Mouse (Mus musculus) CD4-positive naive resting alpha-beta T cell, adult 76 days (primary cell): ENCODE measurements around the gene Zfp422. TPM values are rescaled to one million over a fixed set of nuclear protein-coding genes. Genes with fewer than 3 reads are reported as not detected.

Experiments used
- total RNA-seq: library from RNA; stranded (reverse); gene quantifications from one replicate; pipeline ENCODE4 v1.2.4, GENCODE M21; 2023

Zfp422 gene
- 16.4 TPM for total RNA-seq

GRCm38 (mm10) chr6:116628539-116629171, at the start of gene Zfp422:
Zfp422 (minus strand) TSS chr6:116628999.

GRCm38 (mm10) chr6:116673471-116674282, 44.9 kb upstream of the Zfp422 start, which contains the start of gene Rassf4:
Rassf4 (minus strand) TSS chr6:116673952.

GRCm38 (mm10) chr6:116650406-116650805, 21.6 kb upstream of the Zfp422 start, which contains the start of gene Depp1:
Depp1 (plus strand) TSS chr6:116650609.

GRCm38 (mm10) chr6:116584095-116584494, 44.7 kb downstream of the Zfp422 start, which contains the start of gene Olfr215:
Olfr215 (minus strand) TSS chr6:116584195.

Other genes with a start within 250 kb of the Zfp422 start
- 1.6 TPM for gene Alox5, start 167.8 kb downstream of the Zfp422 start, total RNA-seq
- gene Olfr211, start 139.9 kb downstream of the Zfp422 start, total RNA-seq: not detected
- gene Olfr212, start 122.5 kb downstream of the Zfp422 start, total RNA-seq: 0.41 TPM
- gene Olfr213, start 90.5 kb downstream of the Zfp422 start, total RNA-seq: not detected
- 2.7 TPM for gene Gm5580, start 77.9 kb downstream of the Zfp422 start, total RNA-seq
- gene Olfr214, start 74.8 kb downstream of the Zfp422 start, total RNA-seq: not detected
- gene Olfr215, start 44.8 kb downstream of the Zfp422 start, total RNA-seq: not detected
- not detected for gene Depp1, start 21.6 kb upstream of the Zfp422 start, total RNA-seq
- gene Rassf4, start 45.0 kb upstream of the Zfp422 start, total RNA-seq: 5.8 TPM
- gene Tmem72, start 87.9 kb upstream of the Zfp422 start, total RNA-seq: 0.21 TPM